Mouse (Mus musculus) liver, embryonic 14.5 days (tissue): Measurements from ENCODE around the gene Xpo5. TPM values are rescaled to one million over a fixed set of nuclear protein-coding genes. Genes with fewer than 3 reads are reported as not detected.

Experiments used
- ATAC-seq: fragments of 200-750 bp; cut with Nextera tagmentation; 2 replicates; pipeline ENCODE4 v1.8.0; 2017; ENCODE audit warnings: moderate number of reproducible peaks, mild to moderate bottlenecking, moderate library complexity; ENCODE audit not compliant: insufficient read depth
- DNase-seq, 3 experiments: peaks; one replicate each; pipeline ENCODE4 v3.0.0-alpha.2; 2012 to 2013; ENCODE audit warnings: low read depth in 3 of 3, low spot score in 3 of 3
- H3K27ac ChIP-seq: fragments of 300-500 bp; sonication (generic); 2 replicates; pipeline ENCODE4 v1.5.1; 2014; ENCODE audit warnings: moderate library complexity, mild to moderate bottlenecking, control low read depth, inconsistent platforms
- H3K27me3 ChIP-seq: fragments of 300-500 bp; sonication (generic); 2 replicates; pipeline ENCODE4 v1.6.1; 2014; ENCODE audit warnings: mild to moderate bottlenecking, low read length, moderate library complexity; ENCODE audit not compliant: control insufficient read depth, insufficient read depth
- H3K36me3 ChIP-seq: fragments of 300-500 bp; sonication (generic); replicated peaks from 2 replicates; pipeline ENCODE4 v1.6.1; 2014; ENCODE audit warnings: low read depth; ENCODE audit not compliant: control insufficient read depth, insufficient read depth
- H3K4me1 ChIP-seq, 2 experiments: fragments of 200-500 bp in 1 of 2; fragments of 300-500 bp in 1 of 2; sonication (generic) in 1 of 2; replicated peaks; 2 replicates each; pipeline ENCODE4 v1.6.1; 2012 to 2014; ENCODE audit warnings: antibody characterized with exemption in 1 of 2, inconsistent platforms in 1 of 2, low read length in 1 of 2; ENCODE audit not compliant: control insufficient read depth in 2 of 2, insufficient read depth in 2 of 2
- H3K4me2 ChIP-seq: fragments of 300-500 bp; sonication (generic); 2 replicates; pipeline ENCODE4 v1.6.1; 2014; ENCODE audit warnings: low read depth, mild to moderate bottlenecking, control low read depth, moderate library complexity
- H3K4me3 ChIP-seq, 2 experiments: fragments of 200-500 bp in 1 of 2; fragments of 300-500 bp in 1 of 2; sonication (generic) in 1 of 2; 2 replicates each; pipeline ENCODE4 v1.5.1; 2012 to 2014; ENCODE audit warnings: low read depth in 2 of 2, low read length in 2 of 2, mild to moderate bottlenecking in 2 of 2, control low read depth in 1 of 2, inconsistent platforms in 1 of 2, moderate library complexity in 1 of 2; ENCODE audit not compliant: insufficient read depth in 1 of 2
- H3K9ac ChIP-seq: fragments of 300-500 bp; sonication (generic); replicated peaks from 2 replicates; pipeline ENCODE4 v1.6.1; 2014; ENCODE audit warnings: mild to moderate bottlenecking, control low read depth, moderate library complexity
- H3K9me3 ChIP-seq: fragments of 300-500 bp; sonication (generic); 2 replicates; pipeline ENCODE4 v1.6.1; 2016; ENCODE audit warnings: low read length, mixed read lengths; ENCODE audit not compliant: control insufficient read depth
- CTCF ChIP-seq: IDR thresholded peaks from 2 replicates; pipeline ENCODE4 v1.5.1; 2016; ENCODE audit warnings: antibody characterized with exemption, low read depth, control low read depth
- EP300 ChIP-seq: IDR thresholded peaks from 2 replicates; pipeline ENCODE4 v1.6.1; 2016; ENCODE audit warnings: antibody characterized with exemption, low read depth
- WGBS: fragments of 180-500 bp; shearing (Covaris S2); extraction: QIAGEN DNeasy Blood & Tissue Kit; methylation state at CpG from one replicate; pipeline ENCODE4 v1.1.7; 2014; ENCODE audit not compliant: insufficient replicate concordance; 5-methylcytosine and 5-hydroxymethylcytosine counted together
- polyA plus RNA-seq, 2 experiments: library from polyadenylated mRNA; depleted of rRNA in 1 of 2; stranded (reverse) in 1 of 2; unstranded in 1 of 2; fragments of >200 nt; fragmentation: Nextera tagmentation in 1 of 2; extraction: Ambion mirVana in 1 of 2; gene quantifications; 2 replicates each; pipeline versions ENCODE4 v1.2.1 to v1.2.3; 2012 to 2014

Gene Xpo5
- polyA plus RNA-seq, 2 experiments: 15.3 to 17.9 TPM

DNA sequence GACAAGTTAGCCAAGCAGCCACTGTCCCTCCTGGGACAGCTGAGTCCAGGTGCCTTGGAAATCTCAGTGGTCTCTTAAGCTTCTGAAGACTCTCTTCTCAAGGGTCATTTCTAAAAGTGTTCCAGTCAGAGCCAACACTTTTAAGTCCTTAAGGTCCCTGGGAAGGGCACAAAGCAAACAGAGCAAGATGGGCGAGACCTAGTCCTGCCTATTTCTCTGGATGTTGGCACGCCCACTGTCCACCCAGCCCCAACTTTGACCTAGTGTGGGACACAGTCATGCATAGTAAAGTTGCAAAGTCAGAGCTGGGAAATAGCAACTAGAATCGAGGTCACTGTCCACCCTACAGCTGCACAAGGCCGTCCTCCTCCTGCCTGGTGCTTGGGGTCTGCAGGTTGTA, 40.4 kb downstream of the Xpo5 start:
- H3K4me1 ChIP-seq: peaks cover 7% of the 10 kb centered on the region in 2 experiments
- H3K9ac ChIP-seq: no peak overlapping the region
- 60% methylated on average over 4 of the region's 4 CpGs for WGBS
- no peak for ATAC-seq
- H3K27me3 ChIP-seq: no peaks in the 10 kb centered on the region
- H3K36me3 ChIP-seq: peaks cover 56% of the 10 kb centered on the region
- TF ChIP-seq EP300 (no peak), CTCF (no peak)
- no peak for DNase-seq
- no peaks in the 10 kb centered on the region for H3K9me3 ChIP-seq
- H3K4me2 ChIP-seq: no peak overlapping the region
- no peak overlapping the region for H3K27ac ChIP-seq
- no peak overlapping the region for H3K4me3 ChIP-seq

DNA sequence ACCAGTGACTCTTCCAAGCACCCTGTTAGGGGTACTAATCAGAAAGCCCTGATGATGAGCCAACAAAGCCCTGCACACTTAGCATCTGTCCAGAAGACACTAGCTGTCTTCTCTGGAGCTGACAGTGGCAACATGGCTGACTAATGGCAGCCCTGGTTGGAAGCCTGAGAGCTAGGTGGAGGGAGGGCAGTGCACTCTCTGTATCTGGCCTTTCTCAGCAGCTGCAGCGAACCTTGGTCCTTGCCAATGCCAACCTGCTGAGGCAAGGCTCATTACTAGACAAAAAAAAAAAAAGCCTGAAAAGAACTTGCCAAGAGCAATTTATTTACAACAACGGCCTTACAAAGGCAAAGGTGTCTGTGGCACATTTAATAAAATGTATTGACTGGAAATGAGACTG, 41.0 kb downstream of the Xpo5 start:
- Histone ChIP-seq H3K9ac (no peak overlapping the region), H3K4me3 (no peak overlapping the region), H3K27me3 (no peaks in the 10 kb centered on the region), H3K4me2 (no peak overlapping the region), H3K36me3 (peaks cover 56% of the 10 kb centered on the region), H3K4me1 (peaks cover 7 to 8% of the 10 kb centered on the region in 2 experiments), H3K9me3 (no peaks in the 10 kb centered on the region), H3K27ac (no peak overlapping the region)
- TF ChIP-seq EP300 (no peak), CTCF (no peak)
- DNase-seq (no peak), ATAC-seq (no peak)
- 74% methylated on average over 2 of the region's 2 CpGs for WGBS

DNA sequence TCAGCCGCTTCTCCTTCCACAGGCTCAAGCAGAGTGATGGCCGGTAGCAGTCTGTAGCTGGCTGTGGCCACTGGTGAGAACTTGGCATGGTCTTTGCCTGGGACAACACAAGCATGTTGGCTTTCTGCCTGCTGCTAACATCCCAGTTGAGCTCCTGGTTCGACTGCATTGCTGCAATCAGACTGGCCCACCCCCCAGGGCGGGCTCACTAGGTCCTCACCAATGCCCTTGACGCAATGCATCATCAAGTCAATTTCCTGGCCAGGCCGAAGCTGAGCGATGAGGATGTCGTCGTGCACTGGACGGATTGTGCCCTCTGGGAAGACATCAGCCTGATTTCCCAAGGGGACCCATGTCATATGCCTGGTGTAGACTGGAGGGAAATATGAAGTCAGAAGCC, 42.0 kb downstream of the Xpo5 start:
- H3K4me3 ChIP-seq: no peak overlapping the region
- ATAC-seq (no peak), DNase-seq (no peak)
- H3K36me3 ChIP-seq: peaks cover 61% of the 10 kb centered on the region
- no peaks in the 10 kb centered on the region for H3K9me3 ChIP-seq
- H3K9ac ChIP-seq: no peak overlapping the region
- peaks cover 13 to 15% of the 10 kb centered on the region in 2 experiments for H3K4me1 ChIP-seq
- no peak overlapping the region for H3K27ac ChIP-seq
- H3K27me3 ChIP-seq: no peaks in the 10 kb centered on the region
- H3K4me2 ChIP-seq: no peak overlapping the region
- TF ChIP-seq CTCF (no peak), EP300 (no peak)
- 77% methylated on average over 10 of the region's 10 CpGs for WGBS

DNA sequence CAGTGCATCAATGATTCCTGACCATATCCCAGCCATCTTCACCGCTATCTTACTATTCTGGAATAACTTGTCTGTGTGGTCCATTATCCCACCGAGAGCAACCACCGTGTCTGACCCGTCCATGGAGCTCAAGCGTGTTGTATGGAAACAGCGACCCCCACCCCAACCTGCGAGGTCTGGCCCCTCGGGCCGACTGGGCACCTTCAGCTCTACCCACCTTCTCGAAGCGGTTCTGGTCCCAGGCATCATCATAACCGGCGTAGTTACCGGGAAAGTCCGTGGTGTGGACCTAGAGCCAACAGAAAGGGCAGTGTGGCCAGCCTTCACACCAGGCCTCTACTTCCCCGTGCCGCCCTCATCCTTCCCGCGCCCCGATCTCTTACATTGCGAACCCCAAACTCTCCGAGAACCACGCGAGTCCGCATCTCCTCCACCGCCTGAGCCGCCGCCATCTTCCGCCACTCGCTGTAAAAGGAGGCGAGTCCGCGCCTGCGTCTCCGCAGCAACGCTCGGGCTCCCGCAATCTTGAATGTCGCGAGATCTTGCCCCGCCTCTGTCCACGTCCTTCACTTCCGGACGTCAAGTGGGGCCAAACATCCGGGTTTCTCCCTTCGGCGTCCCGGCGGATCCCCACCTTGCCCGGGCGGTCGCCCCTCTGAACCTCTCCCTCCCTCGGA, 45.1 kb downstream of the Xpo5 start, which contains the start of the genes Polr1c and Yipf3:
Gene Polr1c, minus strand, starts transcription at position 543 of the 677 bp plus-strand sequence.
Gene Yipf3, plus strand, starts transcription at position 569 of the 677 bp plus-strand sequence.
- peak within 1 kb of the TSS; percentile 82 for H3K9ac ChIP-seq
- H3K27ac ChIP-seq: peak within 1 kb of the TSS; percentile 64
- H3K27me3 ChIP-seq: no peaks in the 10 kb centered on the region
- peak within 1 kb of the TSS; percentile 86 to 95 for H3K4me3 ChIP-seq
- no peaks in the 10 kb centered on the region for H3K9me3 ChIP-seq
- peak; percentile 87 to 89 (median 87) for DNase-seq
- peaks cover 51% of the 10 kb centered on the region for H3K36me3 ChIP-seq
- H3K4me2 ChIP-seq: peak within 1 kb of the TSS; percentile 68
- 0% methylated on average over 53 of the region's 53 CpGs for WGBS
- TF ChIP-seq EP300 (peak; percentile 61), CTCF (no peak)
- peaks cover 13 to 15% of the 10 kb centered on the region in 2 experiments for H3K4me1 ChIP-seq
- peak; percentile 89 for ATAC-seq

DNA sequence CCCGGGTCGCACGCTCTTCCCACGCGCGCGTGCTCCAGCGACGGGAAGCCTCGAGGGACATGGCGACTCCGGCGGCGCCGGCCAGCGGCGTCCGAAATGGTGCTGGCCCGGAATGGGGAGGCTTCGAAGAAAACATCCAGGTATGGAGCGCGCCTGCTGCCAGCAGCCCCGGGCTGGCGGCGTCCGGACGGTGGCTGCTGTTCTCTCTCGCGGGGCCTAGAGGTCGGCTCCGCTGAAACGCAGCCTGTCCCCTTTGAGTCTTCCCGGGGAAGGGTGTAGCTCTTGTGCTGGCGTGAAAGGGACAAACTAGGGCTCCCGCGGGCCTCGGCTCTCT, 45.6 kb downstream of the Xpo5 start:
- Histone ChIP-seq H3K36me3 (peaks cover 47% of the 10 kb centered on the region), H3K4me3 (peak overlapping the region; percentile 86 to 95), H3K4me1 (peaks cover 13 to 15% of the 10 kb centered on the region in 2 experiments), H3K9ac (peak overlapping the region; percentile 82), H3K27ac (peak overlapping the region; percentile 64), H3K27me3 (no peaks in the 10 kb centered on the region), H3K4me2 (peak overlapping the region; percentile 68), H3K9me3 (no peaks in the 10 kb centered on the region)
- peak; percentile 60 for ATAC-seq
- DNase-seq: no peak
- WGBS: under 1% methylated on average over 37 of the region's 37 CpGs
- TF ChIP-seq EP300 (no peak), CTCF (no peak)
